In the genomic region with DNA sequence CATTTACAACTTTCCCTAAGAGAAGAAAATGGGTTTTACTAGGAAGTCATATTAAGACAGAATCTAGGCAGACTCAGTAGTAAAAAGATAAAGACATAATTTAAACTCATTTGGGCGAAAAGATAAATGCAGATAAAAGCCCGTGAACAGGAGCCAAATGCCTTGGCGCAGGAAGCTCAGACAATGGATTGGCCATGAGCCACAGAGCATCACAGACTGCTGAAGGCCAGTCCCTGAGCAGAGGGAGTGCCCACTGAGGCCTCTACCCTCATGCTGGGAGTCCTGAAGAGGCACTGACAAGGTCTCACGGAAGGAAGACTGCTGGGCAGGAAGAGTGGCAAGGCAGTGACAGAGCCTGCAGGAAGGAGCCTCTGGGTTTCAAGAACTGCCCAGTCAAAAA, we compare ENCODE assay signal across 11 mouse cellular contexts.
A peak's percentile ranks its signal among the peaks of the same experiment; 100 is the strongest.
DNase-seq lines count a peak whose midpoint lies in the region; ATAC-seq lines count a peak whose summit lies in the region.
"Had no signal": no experiment of that assay in that cellular context is flagged by ENCODE, and none has a peak within 500 bp of the region (broad histone marks: within the 10 kb centered on the region; RNA-seq: fewer than 3 reads in every experiment).

No protein-coding gene starts in this region.

- DNase-seq in kidney, adult 11 months, result peak; percentile 59
- DNase-seq in adrenal gland, postnatal 10 days, result peak; percentile 72
- no peak for DNase-seq in spleen, postnatal 4 days (ENCODE audit: low spot score in 2 of 2)
- DNase-seq in thymus, postnatal 14 days, result no peak

- WGBS in kidney, embryonic 14.5 days, result 35% methylated on average over 4 of the region's 4 CpGs
- 28% methylated on average over 4 of the region's 4 CpGs for WGBS in kidney, embryonic 16.5 days
- WGBS in lung, embryonic 16.5 days, result 20% methylated on average over 4 of the region's 4 CpGs

- no peaks in the 10 kb centered on the region for H3K27me3 ChIP-seq in kidney, embryonic 14.5 days (ENCODE audit: control insufficient read depth, insufficient read depth, low read length)
- no peaks in the 10 kb centered on the region; the same call in 1 of the 2 replicates for H3K27me3 ChIP-seq in kidney, embryonic 16.5 days (ENCODE audit: insufficient read depth, low read length)
- H3K27me3 ChIP-seq in lung, embryonic 16.5 days (ENCODE audit: control insufficient read depth, insufficient read depth, low read depth, low read length), result no peaks in the 10 kb centered on the region
- H3K27me3 ChIP-seq: embryonic facial prominence, embryonic 13.5 days; stomach, embryonic 15.5 days had no signal

- no peaks in the 10 kb centered on the region for H3K9me3 ChIP-seq in kidney, embryonic 14.5 days (ENCODE audit: control insufficient read depth, low read length)
- H3K9me3 ChIP-seq in kidney, embryonic 16.5 days (ENCODE audit: low read length), result no peaks in the 10 kb centered on the region
- H3K9me3 ChIP-seq in lung, embryonic 16.5 days (ENCODE audit: control insufficient read depth, low read length), result no peaks in the 10 kb centered on the region
- H3K9me3 ChIP-seq: embryonic facial prominence, embryonic 13.5 days; limb, embryonic 10.5 days; stomach, embryonic 15.5 days had no signal

- H3K4me3 ChIP-seq in kidney, embryonic 14.5 days (ENCODE audit: low read length), result no peak overlapping the region
- H3K4me3 ChIP-seq in kidney, embryonic 16.5 days (ENCODE audit: low read length), result no peak overlapping the region
- no peak overlapping the region for H3K4me3 ChIP-seq in lung, embryonic 16.5 days (ENCODE audit: low read length)
- H3K4me3 ChIP-seq: embryonic facial prominence, embryonic 13.5 days; limb, embryonic 10.5 days; stomach, embryonic 15.5 days had no signal

- 0 out of 2 replicates have a peak, but pooled peaks cover 3% of the 10 kb centered on the region for H3K4me1 ChIP-seq in kidney, embryonic 14.5 days (ENCODE audit: control insufficient read depth, insufficient read depth, low read length)
- no peaks in the 10 kb centered on the region for H3K4me1 ChIP-seq in kidney, embryonic 16.5 days (ENCODE audit: insufficient read depth, low read length)
- H3K4me1 ChIP-seq in lung, embryonic 16.5 days (replicated peaks; ENCODE audit: control insufficient read depth, insufficient read depth, low read length), result peaks cover 4% of the 10 kb centered on the region
- H3K4me1 ChIP-seq: stomach, embryonic 15.5 days had no signal

- no peak overlapping the region for H3K27ac ChIP-seq in kidney, embryonic 14.5 days (ENCODE audit: low read depth, low read length)
- no peak overlapping the region for H3K27ac ChIP-seq in kidney, embryonic 16.5 days (ENCODE audit: low read length)
- no peak overlapping the region for H3K27ac ChIP-seq in lung, embryonic 16.5 days (ENCODE audit: low read length)
- H3K27ac ChIP-seq: embryonic facial prominence, embryonic 13.5 days; limb, embryonic 10.5 days had no signal

- no peak overlapping the region for H3K4me2 ChIP-seq in kidney, embryonic 14.5 days (replicated peaks; ENCODE audit: low read depth, low read length)
- no peak overlapping the region for H3K4me2 ChIP-seq in kidney, embryonic 16.5 days (replicated peaks; ENCODE audit: low read depth, low read length)
- H3K4me2 ChIP-seq in lung, embryonic 16.5 days (ENCODE audit: low read depth, low read length), result no peak overlapping the region
- H3K4me2 ChIP-seq: embryonic facial prominence, embryonic 13.5 days; stomach, embryonic 15.5 days had no signal

- ATAC-seq in kidney, embryonic 14.5 days (ENCODE audit: low FRiP score, low TSS enrichment), result no peak; the same call in 1 of the 2 replicates
- peak; percentile 84 for ATAC-seq in kidney, embryonic 16.5 days (ENCODE audit: low FRiP score, low TSS enrichment)
- peak; percentile 86 for ATAC-seq in lung, embryonic 16.5 days (ENCODE audit: low read depth)
- no peak for ATAC-seq in monocyte, adult 5-6 weeks (replicated peaks; ENCODE audit: insufficient number of reproducible peaks, low FRiP score, low TSS enrichment, poor library complexity, severe bottlenecking)

- H3K36me3 ChIP-seq in kidney, embryonic 14.5 days (ENCODE audit: control insufficient read depth, insufficient read depth, low read length), result no peaks in the 10 kb centered on the region
- H3K36me3 ChIP-seq in kidney, embryonic 16.5 days (ENCODE audit: insufficient read depth, low read length), result no peaks in the 10 kb centered on the region
- H3K36me3 ChIP-seq in lung, embryonic 16.5 days (ENCODE audit: control insufficient read depth, insufficient read depth, low read length), result no peaks in the 10 kb centered on the region
- H3K36me3 ChIP-seq: embryonic facial prominence, embryonic 13.5 days; limb, embryonic 10.5 days; stomach, embryonic 15.5 days had no signal

- no peak overlapping the region for H3K9ac ChIP-seq in kidney, embryonic 14.5 days (ENCODE audit: low read depth, low read length)
- no peak overlapping the region for H3K9ac ChIP-seq in kidney, embryonic 16.5 days (replicated peaks; ENCODE audit: low read length)
- H3K9ac ChIP-seq in lung, embryonic 16.5 days (ENCODE audit: low read length), result no peak overlapping the region
- H3K9ac ChIP-seq: embryonic facial prominence, embryonic 13.5 days; stomach, embryonic 15.5 days had no signal

Comparison
In these comparisons a context has a peak if more than half of its experiments do, and no peak if none do; other contexts are left out.
1. ATAC-seq: peak in kidney, embryonic 16.5 days (single experiment) and lung, embryonic 16.5 days (single experiment); none in kidney, embryonic 14.5 days (single experiment) and monocyte, adult 5-6 weeks (single experiment).
2. DNase-seq: peak in kidney, adult 11 months (single experiment) and adrenal gland, postnatal 10 days (single experiment); none in spleen, postnatal 4 days (0 of 2) and thymus, postnatal 14 days (single experiment).